Mouse (Mus musculus) neural tube, embryonic 11.5 days (tissue): Measurements from ENCODE around the gene Spred2. TPM values are rescaled to one million over a fixed set of nuclear protein-coding genes. Genes with fewer than 3 reads are reported as not detected.

Experiments
- ATAC-seq: fragments of 200-750 bp; cut with Nextera tagmentation; 2 replicates; pipeline ENCODE4 v1.8.0; 2017; ENCODE audit warnings: moderate number of reproducible peaks, mild to moderate bottlenecking, moderate TSS enrichment, moderate library complexity; ENCODE audit not compliant: insufficient read depth, low FRiP score, low TSS enrichment
- DNase-seq: peaks from one replicate; pipeline ENCODE4 v3.0.0-alpha.2; 2015; ENCODE audit warnings: low spot score
- H3K27ac ChIP-seq: fragments of 300-500 bp; sonication (generic); 2 replicates; pipeline ENCODE4 v1.5.1; 2014; ENCODE audit warnings: low read depth, mild to moderate bottlenecking, low read length
- H3K27me3 ChIP-seq: fragments of 300-500 bp; sonication (generic); 2 replicates; pipeline ENCODE4 v1.6.1; 2014; ENCODE audit warnings: mild to moderate bottlenecking, low read length, mixed read lengths; ENCODE audit not compliant: control insufficient read depth, insufficient read depth
- H3K36me3 ChIP-seq: fragments of 300-500 bp; sonication (generic); 2 replicates; pipeline ENCODE4 v1.6.1; 2014; ENCODE audit warnings: mild to moderate bottlenecking, low read length, moderate library complexity, mixed read lengths; ENCODE audit not compliant: control insufficient read depth, insufficient read depth
- H3K4me1 ChIP-seq: fragments of 300-500 bp; sonication (generic); 2 replicates; pipeline ENCODE4 v1.6.1; 2014; ENCODE audit warnings: low read length, mixed read lengths; ENCODE audit not compliant: control insufficient read depth, insufficient read depth
- H3K4me2 ChIP-seq: fragments of 300-500 bp; sonication (generic); 2 replicates; pipeline ENCODE4 v1.6.1; 2014; ENCODE audit warnings: low read depth, mild to moderate bottlenecking, moderate library complexity
- H3K4me3 ChIP-seq: fragments of 300-500 bp; sonication (generic); 2 replicates; pipeline ENCODE4 v1.5.1; 2014; ENCODE audit warnings: low read depth, low read length
- H3K9ac ChIP-seq: fragments of 300-500 bp; sonication (generic); 2 replicates; pipeline ENCODE4 v1.6.1; 2014; ENCODE audit warnings: mild to moderate bottlenecking, low read length
- H3K9me3 ChIP-seq: fragments of 300-500 bp; sonication (generic); 2 replicates; pipeline ENCODE4 v1.6.1; 2016; ENCODE audit warnings: low read length; ENCODE audit not compliant: control insufficient read depth
- WGBS: fragments of 180-500 bp; shearing (Covaris S2); extraction: QIAGEN DNeasy Blood & Tissue Kit; methylation state at CpG from one replicate; pipeline ENCODE4 v1.1.7; 2014; 5-methylcytosine and 5-hydroxymethylcytosine counted together
- polyA plus RNA-seq: library from polyadenylated mRNA; unstranded; fragments of >200 nt; fragmentation: Nextera tagmentation; extraction: Ambion mirVana; gene quantifications from 2 replicates; pipeline ENCODE4 v1.2.1, GENCODE M21; 2014

Gene Spred2
- polyA plus RNA-seq, 1 experiment from 2014 or later: 6.2 TPM

DNA sequence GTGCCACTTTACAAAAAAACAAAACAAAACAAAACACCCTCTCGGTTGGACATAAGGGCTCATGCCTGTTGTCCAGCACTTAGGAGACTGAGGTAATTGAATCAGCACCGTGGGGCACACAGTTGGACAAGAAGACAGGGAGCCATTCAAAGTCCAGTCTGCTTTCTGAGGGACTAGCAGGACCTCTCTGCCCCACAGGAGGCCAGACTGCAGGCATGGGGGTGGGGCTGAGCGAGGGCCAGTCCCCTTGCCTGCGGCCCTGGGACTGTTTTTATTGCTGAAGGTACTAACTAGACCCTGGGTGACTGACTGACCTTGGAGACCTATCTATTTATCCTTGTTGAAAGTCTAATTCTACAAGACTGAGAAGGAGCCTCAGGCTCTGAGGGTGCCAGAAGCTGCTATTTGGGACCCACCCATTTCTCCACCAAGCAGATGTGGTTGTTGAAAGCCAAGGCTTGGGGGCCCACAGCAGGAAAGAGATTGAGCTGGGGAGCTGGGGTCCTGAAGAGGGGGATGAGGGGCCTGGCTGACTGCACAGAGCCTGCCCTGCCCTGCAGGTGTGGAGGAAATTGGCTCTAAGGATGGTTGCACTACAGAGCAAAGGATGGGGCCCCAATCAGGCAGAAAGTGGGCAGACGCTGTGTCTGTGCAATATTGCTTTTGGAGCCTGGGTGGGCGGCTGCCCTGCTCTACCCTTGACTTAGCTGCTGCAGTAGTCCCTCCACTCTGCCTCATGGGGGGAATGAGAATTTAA lies 117.2 kb downstream of the Spred2 start:
- no peak overlapping the region for H3K4me2 ChIP-seq
- H3K4me3 ChIP-seq: no peak overlapping the region
- WGBS: 22% methylated on average over 6 of the region's 6 CpGs
- no peak for ATAC-seq
- DNase-seq: no peak
- no peaks in the 10 kb centered on the region for H3K36me3 ChIP-seq
- H3K27ac ChIP-seq: no peak overlapping the region
- no peaks in the 10 kb centered on the region for H3K9me3 ChIP-seq
- peaks cover 3% of the 10 kb centered on the region for H3K4me1 ChIP-seq
- H3K9ac ChIP-seq: no peak overlapping the region
- H3K27me3 ChIP-seq: no peaks in the 10 kb centered on the region

DNA sequence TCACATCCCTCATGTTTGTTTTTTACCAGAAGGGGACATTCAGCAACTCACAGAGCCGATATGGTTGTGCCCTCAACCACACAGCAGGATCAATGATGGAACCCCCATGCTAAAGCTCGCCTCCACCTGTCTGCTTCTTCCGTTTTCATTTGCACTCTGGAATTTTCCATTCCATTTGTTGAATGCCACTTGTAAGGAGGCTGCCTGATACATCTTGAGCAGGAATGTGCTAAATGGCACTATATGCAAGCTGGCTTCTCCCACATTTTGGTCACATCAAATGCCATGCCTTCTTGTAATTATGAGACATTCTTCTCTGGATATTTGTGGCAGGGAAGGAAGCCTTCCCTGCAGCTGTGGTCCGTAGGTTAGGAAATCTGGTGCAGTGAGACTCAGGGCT lies 117.9 kb downstream of the Spred2 start:
- no peak overlapping the region for H3K4me2 ChIP-seq
- ATAC-seq (no peak), DNase-seq (no peak)
- WGBS: 73% methylated on average over 4 of the region's 4 CpGs
- no peaks in the 10 kb centered on the region for H3K27me3 ChIP-seq
- peaks cover 3% of the 10 kb centered on the region for H3K4me1 ChIP-seq
- no peak overlapping the region for H3K9ac ChIP-seq
- no peak overlapping the region for H3K4me3 ChIP-seq
- H3K9me3 ChIP-seq: no peaks in the 10 kb centered on the region
- H3K27ac ChIP-seq: no peak overlapping the region
- H3K36me3 ChIP-seq: no peaks in the 10 kb centered on the region

DNA sequence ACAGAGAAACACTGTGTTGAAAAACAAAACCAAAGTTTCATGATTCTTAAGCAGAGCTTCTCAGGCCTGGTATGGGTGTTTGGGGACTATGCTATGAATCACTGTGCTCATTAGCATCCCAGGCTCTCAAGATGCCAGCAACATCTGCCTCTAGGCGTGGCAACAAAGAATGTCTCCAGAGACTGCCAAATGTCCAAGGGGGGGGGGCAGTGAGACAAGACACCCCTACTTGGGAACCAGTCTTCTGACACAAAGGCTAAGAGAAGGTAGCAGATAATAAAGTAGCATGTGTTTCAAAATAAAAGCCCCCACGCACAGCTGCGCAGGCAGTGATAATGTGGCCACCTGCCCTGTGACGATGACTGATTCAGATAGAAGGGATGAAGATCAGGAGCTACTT lies 119.1 kb downstream of the Spred2 start:
- Histone ChIP-seq H3K27me3 (no peaks in the 10 kb centered on the region), H3K4me3 (no peak overlapping the region), H3K27ac (no peak overlapping the region), H3K4me1 (peaks cover 3% of the 10 kb centered on the region), H3K9ac (no peak overlapping the region), H3K9me3 (no peaks in the 10 kb centered on the region), H3K4me2 (no peak overlapping the region), H3K36me3 (no peaks in the 10 kb centered on the region)
- no peak for ATAC-seq
- DNase-seq: no peak
- WGBS: 75% methylated on average over 4 of the region's 4 CpGs

DNA sequence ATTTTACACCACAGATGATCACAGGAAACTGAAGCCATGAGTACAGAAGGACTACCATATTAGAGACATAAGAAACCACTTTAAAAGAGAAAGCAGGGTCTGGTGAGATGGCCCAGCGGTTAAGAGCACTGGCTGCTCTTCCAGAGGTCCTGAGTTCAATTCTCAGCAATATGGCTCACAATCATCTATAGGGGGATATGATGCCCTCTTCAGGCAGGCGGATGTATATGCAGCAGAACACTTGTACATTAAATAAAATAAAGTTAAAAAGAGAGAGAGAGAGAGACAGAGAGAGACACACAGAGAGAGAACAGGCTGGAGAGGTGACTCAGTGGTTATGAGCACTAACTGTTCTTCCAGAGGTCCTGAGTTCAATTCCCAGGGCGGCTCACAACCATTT lies 121.4 kb downstream of the Spred2 start:
- ATAC-seq (no peak), DNase-seq (no peak)
- WGBS: 65% methylated on average over 3 of the region's 3 CpGs
- no peaks in the 10 kb centered on the region for H3K9me3 ChIP-seq
- no peaks in the 10 kb centered on the region for H3K36me3 ChIP-seq
- no peak overlapping the region for H3K4me3 ChIP-seq
- H3K9ac ChIP-seq: no peak overlapping the region
- no peak overlapping the region for H3K27ac ChIP-seq
- peaks cover 3% of the 10 kb centered on the region for H3K4me1 ChIP-seq
- H3K4me2 ChIP-seq: no peak overlapping the region
- no peaks in the 10 kb centered on the region for H3K27me3 ChIP-seq

DNA sequence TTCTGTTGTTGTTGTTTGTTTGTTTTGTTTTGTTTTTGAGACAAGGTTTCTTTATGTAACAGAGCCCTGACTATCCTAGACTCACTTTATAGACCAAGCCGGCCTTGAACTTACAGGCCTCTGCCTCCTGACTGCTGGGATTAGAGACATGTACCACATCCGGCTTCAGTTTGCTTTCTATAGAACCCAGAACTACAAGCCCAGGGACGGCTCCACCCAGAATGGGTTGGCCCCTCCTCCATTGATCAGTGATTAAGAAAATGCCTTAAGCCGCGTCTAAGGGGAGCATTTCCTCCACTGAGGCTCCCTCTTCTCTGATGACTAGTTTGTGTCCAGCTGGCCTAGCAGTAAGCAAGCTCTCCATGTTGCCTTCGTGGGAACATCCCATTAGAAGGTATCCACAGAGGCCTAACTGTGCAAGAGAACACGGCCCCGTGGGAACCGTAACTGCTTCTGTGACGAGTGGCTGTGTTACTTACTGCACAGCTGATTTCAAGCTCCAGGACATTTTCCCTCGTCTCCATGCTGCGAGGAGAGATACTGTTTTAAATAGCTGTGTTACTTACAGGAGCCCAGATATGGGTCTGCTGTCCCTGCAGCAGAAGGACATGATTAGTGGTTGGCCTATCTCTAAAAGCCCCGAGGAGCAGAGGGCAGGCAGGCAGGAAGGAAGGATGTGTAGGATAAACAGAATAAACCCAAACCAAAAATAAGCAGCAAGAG lies 128.8 kb downstream of the Spred2 start:
- no peak for DNase-seq
- no peak overlapping the region for H3K4me3 ChIP-seq

DNA sequence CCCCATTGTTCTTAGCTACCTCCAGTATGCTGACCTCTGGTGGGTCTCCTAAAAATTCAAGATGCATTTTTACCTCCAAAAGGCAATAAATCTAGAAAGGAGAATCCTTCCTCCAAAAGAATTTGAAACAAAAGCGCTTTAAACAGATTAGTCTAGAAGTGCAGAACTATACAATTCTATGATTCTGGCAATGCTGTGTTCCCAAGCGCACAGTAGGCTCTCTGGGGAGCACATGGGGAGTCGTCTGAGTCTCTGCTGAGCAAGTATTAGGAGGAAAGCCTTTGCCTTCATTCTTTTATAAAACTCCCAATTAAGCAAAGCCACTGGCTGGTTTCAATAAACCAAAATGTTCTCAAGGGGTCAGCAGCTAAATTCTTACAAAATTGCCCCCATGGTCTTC lies 129.8 kb downstream of the Spred2 start:
- WGBS: 80% methylated on average over 3 of the region's 3 CpGs
- H3K4me2 ChIP-seq: no peak overlapping the region
- H3K4me1 ChIP-seq: no peaks in the 10 kb centered on the region
- no peaks in the 10 kb centered on the region for H3K9me3 ChIP-seq
- no peak for ATAC-seq
- no peak overlapping the region for H3K4me3 ChIP-seq
- H3K36me3 ChIP-seq: no peaks in the 10 kb centered on the region
- no peaks in the 10 kb centered on the region for H3K27me3 ChIP-seq
- no peak overlapping the region for H3K9ac ChIP-seq
- no peak overlapping the region for H3K27ac ChIP-seq
- DNase-seq: no peak

More for the DNA sequence above, 128.8 kb downstream of the Spred2 start:
- Histone ChIP-seq H3K27ac (no peak overlapping the region), H3K4me2 (no peak overlapping the region), H3K9ac (no peak overlapping the region), H3K36me3 (no peaks in the 10 kb centered on the region), H3K27me3 (no peaks in the 10 kb centered on the region), H3K9me3 (no peaks in the 10 kb centered on the region), H3K4me1 (no peaks in the 10 kb centered on the region)
- ATAC-seq: no peak
- WGBS: 64% methylated on average over 13 of the region's 13 CpGs

DNA sequence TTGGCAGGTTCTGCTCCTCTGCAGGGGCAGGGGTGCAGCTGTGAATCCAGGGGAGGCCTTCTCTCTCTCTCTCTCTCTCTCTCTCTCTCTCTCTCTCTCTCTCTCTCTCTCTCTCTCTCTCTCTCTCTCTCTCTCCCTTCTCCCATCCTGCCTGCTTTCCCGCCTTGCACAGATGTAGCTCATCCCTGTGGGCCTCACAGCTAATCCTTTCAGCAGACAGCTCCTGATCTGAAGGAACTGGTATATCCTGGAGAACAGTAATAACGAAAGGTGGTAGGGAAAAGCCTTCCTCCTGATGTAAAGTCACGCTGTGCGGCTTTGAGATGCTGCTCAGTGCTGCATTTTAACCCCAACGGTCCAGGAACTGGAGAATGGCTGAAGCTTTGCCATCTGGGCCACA lies 130.4 kb downstream of the Spred2 start:
- no peaks in the 10 kb centered on the region for H3K9me3 ChIP-seq
- WGBS: 41% methylated on average over 5 of the region's 5 CpGs

DNA sequence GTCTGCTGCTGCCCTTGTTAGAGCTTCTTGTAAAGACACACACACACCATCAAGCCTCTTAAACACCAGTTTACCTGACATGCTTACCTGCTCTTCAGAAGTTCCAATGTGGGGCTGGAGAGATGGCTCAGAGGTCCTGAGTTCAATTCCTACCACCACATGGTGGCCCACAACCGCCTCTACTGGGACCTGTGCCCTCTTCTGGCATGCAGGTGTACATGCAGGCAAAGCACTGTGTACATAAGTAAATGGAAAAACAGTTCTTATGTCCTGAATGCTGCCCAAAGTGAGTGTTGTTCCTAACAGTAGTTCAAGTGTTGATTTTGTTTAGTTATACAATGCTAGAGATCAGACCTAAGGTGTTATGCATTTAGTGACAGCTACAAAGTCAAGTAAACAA lies 132.0 kb downstream of the Spred2 start:
- 79% methylated on average over 1 of the region's 1 CpGs for WGBS
- Histone ChIP-seq H3K27ac (no peak overlapping the region), H3K9ac (no peak overlapping the region), H3K4me3 (no peak overlapping the region), H3K9me3 (no peaks in the 10 kb centered on the region), H3K4me2 (no peak overlapping the region), H3K36me3 (peaks cover 3% of the 10 kb centered on the region; the same call in 1 of the 2 replicates), H3K27me3 (no peaks in the 10 kb centered on the region), H3K4me1 (no peaks in the 10 kb centered on the region)
- DNase-seq (no peak), ATAC-seq (no peak)

More for the DNA sequence above, 130.4 kb downstream of the Spred2 start:
- Histone ChIP-seq H3K36me3 (peaks cover under 1% of the 10 kb centered on the region; the same call in 1 of the 2 replicates), H3K27me3 (no peaks in the 10 kb centered on the region), H3K4me2 (no peak overlapping the region), H3K4me3 (no peak overlapping the region), H3K4me1 (no peaks in the 10 kb centered on the region), H3K9ac (no peak overlapping the region), H3K27ac (no peak overlapping the region)
- ATAC-seq: no peak
- no peak for DNase-seq

DNA sequence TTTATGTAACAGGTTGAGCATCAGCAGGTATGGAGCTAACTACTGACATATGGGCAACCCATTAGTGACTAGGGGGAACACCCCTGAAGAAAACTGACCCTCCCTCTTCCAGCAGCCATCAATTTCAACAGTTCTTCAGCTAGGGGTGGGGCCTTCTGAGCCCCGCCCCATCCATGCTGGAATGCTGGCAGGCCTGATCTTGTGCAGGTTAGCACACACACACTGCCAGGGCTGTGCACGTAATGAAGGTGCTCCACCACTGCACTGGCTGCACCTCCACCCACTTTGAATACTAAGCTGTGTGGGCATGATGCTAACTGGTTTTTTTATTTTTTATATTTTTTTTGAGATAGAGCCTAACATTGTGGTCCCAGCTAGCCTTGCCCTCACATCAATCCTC lies 133.3 kb downstream of the Spred2 start:
- H3K4me3 ChIP-seq: no peak overlapping the region
- no peaks in the 10 kb centered on the region for H3K4me1 ChIP-seq
- H3K9me3 ChIP-seq: no peaks in the 10 kb centered on the region
- DNase-seq (no peak), ATAC-seq (no peak)
- no peak overlapping the region for H3K9ac ChIP-seq
- no peak overlapping the region for H3K4me2 ChIP-seq
- 88% methylated on average over 2 of the region's 2 CpGs for WGBS
- peaks cover 6% of the 10 kb centered on the region; the same call in 1 of the 2 replicates for H3K36me3 ChIP-seq
- no peaks in the 10 kb centered on the region for H3K27me3 ChIP-seq
- no peak overlapping the region for H3K27ac ChIP-seq
